Mouse (Mus musculus): ENCODE results near the gene Cdyl2. TPM values are rescaled to one million over a fixed set of nuclear protein-coding genes. Genes with fewer than 3 reads are reported as not detected.

Gene Cdyl2
- total and polyA plus RNA-seq, 3 experiments = not detected

- Histone ChIP-seq H3K9me3 (replicated peaks; ENCODE audit: insufficient read depth, low read length) (no peaks in the 10 kb centered on the region), H3K36me3 (ENCODE audit: control insufficient read depth in 1 of 2, insufficient read depth in 2 of 2, low read length in 2 of 2) (no peaks in the 10 kb centered on the region)
These were observed 109.2 kb downstream of the Cdyl2 start for GRCm38 (mm10) chr8:116623591-116623990.

GRCm38 (mm10) chr8:116622326-116622725 lies 110.5 kb downstream of the Cdyl2 start:
- no peaks in the 10 kb centered on the region for H3K9me3 ChIP-seq (replicated peaks; ENCODE audit: insufficient read depth, low read length)
- H3K36me3 ChIP-seq (ENCODE audit: control insufficient read depth in 1 of 2, insufficient read depth in 2 of 2, low read length in 2 of 2) = no peaks in the 10 kb centered on the region
- no peak for TF ChIP-seq KAT2A (conservative IDR thresholded peaks at IDR 0.05; ENCODE audit: low read depth, low read length)
- TF ChIP-seq GABPA (IDR thresholded peaks at IDR 0.05; ENCODE audit: low read depth, low read length) = no peak
- TF ChIP-seq ETS1 (IDR thresholded peaks at IDR 0.05; ENCODE audit: low read depth, low read length) = no peak
- no peak for TF ChIP-seq MAFK (IDR thresholded peaks at IDR 0.05; ENCODE audit: borderline replicate concordance, low read depth, low read length)
- no peak for TF ChIP-seq POLR2AphosphoS2 (IDR thresholded peaks at IDR 0.05; ENCODE audit: low read length)
- no peak for TF ChIP-seq EP300 (IDR thresholded peaks at IDR 0.05; ENCODE audit: low read depth in 1 of 2, low read length in 2 of 2)
- no peak for TF ChIP-seq MXI1 (IDR thresholded peaks at IDR 0.05; ENCODE audit: low read depth, low read length)

More at GRCm38 (mm10) chr8:116623591-116623990, 109.2 kb downstream of the Cdyl2 start:
- Histone ChIP-seq H3K4me3 (ENCODE audit: control insufficient read depth in 1 of 2, insufficient read depth in 1 of 2, low read depth in 2 of 2, low read length in 2 of 2) (no peak overlapping the region), H3K27ac (ENCODE audit: control insufficient read depth, low read depth, low read length) (no peak overlapping the region), H3K27me3 (ENCODE audit: control insufficient read depth in 1 of 2, insufficient read depth in 2 of 2, low read length in 2 of 2) (no peaks in the 10 kb centered on the region), H3K79me2 (ENCODE audit: control insufficient read depth, insufficient read depth, low read length, poor library complexity) (no peaks in the 10 kb centered on the region), H3K9ac (ENCODE audit: control insufficient read depth, low read depth, low read length, poor library complexity, severe bottlenecking) (no peak overlapping the region), H3K4me1 (ENCODE audit: control insufficient read depth in 1 of 2, insufficient read depth in 2 of 2, low read length in 2 of 2) (no peaks in the 10 kb centered on the region)
- no peak for DNase-seq (ENCODE audit: low read depth, low spot score)
- TF ChIP-seq E2F4 (IDR thresholded peaks at IDR 0.05; ENCODE audit: borderline replicate concordance, low read depth, low read length) (no peak), MAFK (IDR thresholded peaks at IDR 0.05; ENCODE audit: borderline replicate concordance, low read depth, low read length) (no peak), MAZ (IDR thresholded peaks at IDR 0.05; ENCODE audit: low read depth, low read length) (no peak), ETS1 (IDR thresholded peaks at IDR 0.05; ENCODE audit: low read depth, low read length) (no peak), CHD2 (IDR thresholded peaks at IDR 0.05; ENCODE audit: low read length) (no peak), ZMIZ1 (IDR thresholded peaks at IDR 0.05; ENCODE audit: low read depth, low read length) (no peak), TCF12 (IDR thresholded peaks at IDR 0.05; ENCODE audit: low read depth, low read length) (no peak), CTCF (IDR thresholded peaks at IDR 0.05 in 2 of 3, conservative IDR thresholded peaks at IDR 0.05 in 1 of 3; ENCODE audit: control insufficient read depth in 1 of 3, insufficient read depth in 1 of 3, low read depth in 2 of 3, low read length in 3 of 3, poor library complexity in 1 of 3, severe bottlenecking in 1 of 3) (no peak), RAD21 (IDR thresholded peaks at IDR 0.05; ENCODE audit: low read depth, low read length) (no peak), USF1 (IDR thresholded peaks at IDR 0.05; ENCODE audit: low read depth, low read length) (no peak), CHD1 (IDR thresholded peaks at IDR 0.05; ENCODE audit: low read depth, low read length) (no peak), MYB (IDR thresholded peaks at IDR 0.05; ENCODE audit: low read depth, low read length) (no peak), ZNF384 (IDR thresholded peaks at IDR 0.05; ENCODE audit: low read depth, low read length) (no peak), HCFC1 (IDR thresholded peaks at IDR 0.05; ENCODE audit: low read depth, low read length) (no peak), MXI1 (IDR thresholded peaks at IDR 0.05; ENCODE audit: low read depth, low read length) (no peak), MEF2A (IDR thresholded peaks at IDR 0.05; ENCODE audit: extremely low read depth, insufficient replicate concordance, low read depth, low read length, poor library complexity, severe bottlenecking) (no peak), EP300 (IDR thresholded peaks at IDR 0.05; ENCODE audit: low read depth in 1 of 2, low read length in 2 of 2) (no peak)

More at GRCm38 (mm10) chr8:116622326-116622725, 110.5 kb downstream of the Cdyl2 start:
- no peak overlapping the region for H3K4me3 ChIP-seq (ENCODE audit: control insufficient read depth in 1 of 2, insufficient read depth in 1 of 2, low read depth in 2 of 2, low read length in 2 of 2)
- H3K9ac ChIP-seq (ENCODE audit: control insufficient read depth, low read depth, low read length, poor library complexity, severe bottlenecking) = no peak overlapping the region
- no peak overlapping the region for H3K27ac ChIP-seq (ENCODE audit: control insufficient read depth, low read depth, low read length)
- H3K79me2 ChIP-seq (ENCODE audit: control insufficient read depth, insufficient read depth, low read length, poor library complexity) = no peaks in the 10 kb centered on the region
- no peaks in the 10 kb centered on the region for H3K4me1 ChIP-seq (ENCODE audit: control insufficient read depth in 1 of 2, insufficient read depth in 2 of 2, low read length in 2 of 2)
- no peaks in the 10 kb centered on the region for H3K27me3 ChIP-seq (ENCODE audit: control insufficient read depth in 1 of 2, insufficient read depth in 2 of 2, low read length in 2 of 2)
- DNase-seq (ENCODE audit: low read depth, low spot score) = no peak

Measured in MEL (cell line).